Mouse (Mus musculus): Measurements from ENCODE around the gene Gm20388. TPM values are rescaled to one million over a fixed set of nuclear protein-coding genes. Genes with fewer than 3 reads are reported as not detected.
A peak's percentile ranks its signal among the peaks of the same experiment; 100 is the strongest.

Gm20388 gene
- total RNA-seq, 2 experiments from 2014 or later, result 4.4 to 7.8 TPM

GRCm38 (mm10) chr8:120828279-120828678, 917.6 kb downstream of the Gm20388 start:
- DNase-seq (ENCODE audit: low spot score in 2 of 2), result peak in 1 of 2 experiments; percentile 22

- no peak for DNase-seq (ENCODE audit: low spot score in 2 of 2)
Observed at GRCm38 (mm10) chr8:120830661-120831060, 920.0 kb downstream of the Gm20388 start.

- DNase-seq (ENCODE audit: low spot score in 2 of 2), result no peak
Observed at GRCm38 (mm10) chr8:120832022-120832421, 921.4 kb downstream of the Gm20388 start.

- no peak for DNase-seq (ENCODE audit: low spot score in 2 of 2)
Observed at GRCm38 (mm10) chr8:120833196-120833595, 922.6 kb downstream of the Gm20388 start.

- no peak for DNase-seq (ENCODE audit: low spot score in 2 of 2)
Observed at GRCm38 (mm10) chr8:120839031-120839430, 928.4 kb downstream of the Gm20388 start.

GRCm38 (mm10) chr8:120843084-120843483, 932.4 kb downstream of the Gm20388 start:
- DNase-seq (ENCODE audit: low spot score in 2 of 2), result no peak

DNA sequence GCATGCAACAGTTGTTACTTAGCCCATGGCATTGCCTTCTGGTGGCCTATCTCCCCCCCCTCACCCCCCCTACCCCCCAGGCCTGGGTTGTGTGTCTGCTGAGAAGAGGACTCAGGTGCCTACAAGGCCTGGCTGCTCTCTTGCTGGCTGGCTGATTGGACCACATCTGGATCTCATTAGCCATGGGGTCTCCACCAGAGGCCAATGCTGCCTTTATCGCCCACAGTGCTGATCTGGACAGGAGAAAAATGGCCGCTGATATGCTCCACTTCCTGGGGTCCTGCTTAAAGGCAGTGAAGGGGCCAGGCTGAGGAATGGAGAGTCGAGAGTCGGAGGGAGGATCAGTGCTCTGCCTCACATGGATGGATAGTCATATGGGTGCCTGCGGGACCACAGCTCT, 935.4 kb downstream of the Gm20388 start:
- no peak for DNase-seq (ENCODE audit: low spot score in 2 of 2)

GRCm38 (mm10) chr8:120847279-120847678, 936.6 kb downstream of the Gm20388 start:
- DNase-seq (ENCODE audit: low spot score in 2 of 2), result no peak

DNA sequence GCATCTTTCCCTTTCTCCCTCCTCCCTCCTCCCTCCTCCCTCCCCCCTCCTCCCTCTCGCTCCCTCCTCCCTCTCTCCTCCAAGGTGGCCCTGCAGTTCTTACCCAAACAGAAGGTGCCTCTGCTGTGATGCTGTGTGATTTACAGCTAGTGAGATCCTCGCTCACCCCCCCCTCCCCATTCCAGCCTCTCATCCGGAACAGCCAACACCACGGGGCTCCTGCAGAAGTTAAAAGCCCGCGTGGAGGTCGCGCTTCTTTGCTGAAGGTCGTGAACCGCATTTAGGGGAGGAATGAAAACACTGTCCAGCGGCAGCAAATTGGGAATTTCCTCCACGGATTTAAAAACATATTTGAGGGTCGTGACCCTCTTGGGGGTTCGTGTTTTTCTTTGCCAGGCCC, 937.1 kb downstream of the Gm20388 start:
- no peak for DNase-seq (ENCODE audit: low spot score in 2 of 2)

GRCm38 (mm10) chr8:120848434-120848833, 937.8 kb downstream of the Gm20388 start:
- DNase-seq (ENCODE audit: low spot score in 2 of 2), result no peak

- no peak for DNase-seq (ENCODE audit: low spot score in 2 of 2)
Observed at GRCm38 (mm10) chr8:120851411-120851810, 940.8 kb downstream of the Gm20388 start.

DNA sequence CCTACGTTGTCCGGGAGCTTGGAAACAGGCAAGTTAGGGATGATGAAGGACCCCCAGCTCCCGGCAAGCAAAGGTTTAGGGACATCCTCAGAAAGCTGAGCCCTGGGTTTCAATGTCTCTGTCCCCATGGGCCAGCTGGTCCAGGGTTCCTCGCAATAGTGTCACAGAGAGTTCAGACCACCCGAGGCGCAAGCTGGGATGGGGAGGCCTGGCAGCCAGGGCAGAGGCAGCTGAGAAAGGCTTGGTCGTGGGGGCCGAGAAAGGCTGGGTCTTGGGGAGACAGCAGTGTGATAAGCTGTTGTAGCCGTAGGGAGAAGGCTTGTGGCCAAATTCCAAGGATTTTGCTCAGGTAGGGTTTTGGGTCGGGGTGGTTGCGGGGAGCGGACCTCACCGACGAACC, 949.2 kb downstream of the Gm20388 start:
- DNase-seq (ENCODE audit: low spot score in 2 of 2), result no peak

- no peak for DNase-seq (ENCODE audit: low spot score in 2 of 2)
Observed at GRCm38 (mm10) chr8:120860423-120861126, 949.9 kb downstream of the Gm20388 start.

DNA sequence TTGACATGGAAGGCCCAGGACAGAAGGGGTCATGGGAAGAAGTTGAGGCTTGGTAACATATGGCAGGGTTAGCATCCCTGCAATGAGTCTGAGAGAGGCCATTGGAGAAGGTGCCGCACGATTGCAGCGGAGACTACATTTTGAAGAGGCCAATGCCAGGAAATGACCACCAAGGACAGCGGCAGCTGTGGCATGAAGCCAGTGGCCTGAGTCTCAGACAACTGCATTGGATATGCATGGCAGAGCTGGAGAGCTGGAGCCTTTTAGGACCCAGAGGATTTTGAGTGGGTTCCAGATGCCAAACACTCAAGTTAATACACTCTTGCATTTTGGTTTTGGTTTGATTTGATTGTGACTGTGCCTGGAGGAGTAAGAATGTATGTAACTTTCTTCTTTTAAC, 953.0 kb downstream of the Gm20388 start:
- no peak for DNase-seq (ENCODE audit: low spot score in 2 of 2)

DNA sequence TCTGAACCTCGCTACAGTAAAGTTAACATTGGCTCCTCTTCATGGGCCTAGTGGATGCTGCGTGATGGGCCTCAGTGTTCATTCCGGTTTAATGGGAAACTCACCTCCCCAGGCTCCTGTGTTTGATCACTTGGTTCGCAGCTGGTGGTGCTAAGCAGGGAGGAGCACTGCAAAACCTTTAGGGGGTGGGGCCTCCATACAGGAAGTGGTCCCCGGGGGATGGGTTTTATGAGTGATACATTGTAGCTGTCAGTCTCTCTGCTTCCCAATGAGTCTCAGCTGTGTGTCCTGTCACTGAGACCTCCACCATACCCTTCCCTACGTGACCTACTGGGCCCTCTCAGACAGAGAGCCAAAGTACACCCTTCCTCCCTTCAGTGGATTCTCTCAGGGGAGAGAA, 956.7 kb downstream of the Gm20388 start:
- no peak for DNase-seq (ENCODE audit: low spot score in 2 of 2)

GRCm38 (mm10) chr8:120872661-120873060, 962.0 kb downstream of the Gm20388 start:
- no peak for DNase-seq (ENCODE audit: low spot score in 2 of 2)

- DNase-seq (ENCODE audit: low spot score in 2 of 2), result no peak
Observed at GRCm38 (mm10) chr8:120876010-120876918, 965.6 kb downstream of the Gm20388 start.

DNA sequence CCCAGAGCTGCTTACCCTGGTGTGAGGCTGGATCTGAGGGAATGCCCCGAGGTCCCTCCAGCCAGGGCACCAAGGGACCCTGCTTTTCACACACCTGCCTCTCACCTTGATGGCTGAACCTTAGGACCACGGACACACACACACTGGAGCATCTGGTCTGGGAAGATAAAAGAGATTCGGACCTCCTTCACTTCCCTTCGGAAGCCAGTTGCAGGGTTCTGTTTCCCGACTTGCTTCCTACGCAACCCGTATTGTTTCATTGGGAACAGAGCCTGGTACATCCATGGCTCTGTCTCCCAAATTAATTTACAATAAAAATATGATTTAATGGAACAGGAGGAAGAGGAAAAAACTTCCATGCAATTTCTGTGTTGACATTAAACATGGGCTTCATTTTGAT, 966.4 kb downstream of the Gm20388 start:
- DNase-seq (ENCODE audit: low spot score in 2 of 2), result no peak

- DNase-seq (ENCODE audit: low spot score in 2 of 2), result no peak
Observed at GRCm38 (mm10) chr8:120879928-120880327, 969.3 kb downstream of the Gm20388 start.

DNA sequence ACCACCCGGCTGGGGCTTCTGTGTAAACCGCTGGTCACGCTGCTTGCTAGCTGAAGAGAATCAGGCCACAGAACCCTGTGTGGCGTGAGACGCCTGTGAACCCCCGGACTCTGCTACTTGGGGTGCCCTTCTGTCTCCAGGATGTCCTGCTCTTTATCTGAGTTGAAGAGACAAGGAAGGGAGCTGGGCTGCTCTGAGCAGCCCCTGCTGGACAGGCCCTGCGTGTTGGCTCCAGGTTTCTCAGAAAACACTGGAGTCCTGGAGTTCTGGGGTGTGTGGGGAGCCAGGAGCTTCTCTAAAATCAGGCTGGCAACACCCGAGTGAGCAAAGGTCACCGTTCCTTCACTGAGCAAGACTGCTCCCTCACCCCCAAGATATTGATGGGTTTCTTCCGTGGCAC, 971.0 kb downstream of the Gm20388 start:
- DNase-seq (ENCODE audit: low spot score in 2 of 2), result no peak

DNA sequence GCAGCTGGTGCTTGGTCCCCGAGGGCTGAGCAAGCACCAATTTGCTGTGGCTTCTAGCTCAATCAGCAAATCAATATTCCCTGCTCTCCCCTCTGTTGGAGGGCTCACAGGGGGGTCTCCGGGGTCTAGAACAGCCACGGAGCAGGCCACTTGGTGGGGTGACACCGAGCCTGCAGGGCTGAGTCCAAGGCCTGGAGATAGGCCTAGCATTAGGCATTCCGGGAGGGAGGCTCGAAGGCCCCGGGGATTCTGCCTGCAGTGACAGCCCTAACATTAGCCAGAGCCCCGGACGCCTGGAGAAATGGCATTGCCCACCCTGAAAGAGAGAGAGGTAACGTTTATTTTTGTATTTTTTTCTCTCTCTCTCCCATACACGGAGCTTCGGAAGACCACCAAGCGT, 972.0 kb downstream of the Gm20388 start:
- no peak for DNase-seq (ENCODE audit: low spot score in 2 of 2)

DNA sequence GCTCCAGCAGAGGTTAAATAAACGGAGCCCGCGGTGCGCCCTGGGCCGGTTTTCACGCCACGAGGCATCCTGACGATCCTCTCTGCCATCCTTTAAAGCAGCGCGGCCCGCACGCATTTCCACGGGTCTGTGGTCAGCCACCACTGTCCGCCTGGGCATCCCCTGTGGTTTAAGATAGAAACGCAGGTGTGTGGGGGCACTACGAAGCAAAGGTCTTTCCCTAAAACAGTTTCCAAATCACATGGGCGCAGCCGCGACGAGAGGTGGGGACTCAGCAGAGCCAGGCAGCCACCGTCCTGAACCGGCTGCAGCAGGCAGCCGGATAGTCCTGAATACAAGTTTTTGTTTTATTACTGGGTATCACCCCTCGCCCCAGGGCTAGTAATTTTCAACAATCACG, 972.7 kb downstream of the Gm20388 start:
- DNase-seq (ENCODE audit: low spot score in 2 of 2), result no peak
